Mouse (Mus musculus) mature B cell (primary cell): Measurements from ENCODE around the gene Stk16.

ENCODE experiments used
- in situ Hi-C: fragments of 300-500 bp; cut with MboI; formaldehyde crosslinking; loops from 2 replicates; pipeline ENCODE4 v1.14.3; 2019

Stk16 gene

GRCm38 (mm10) chr1:75210136-75211087 lies at the start of gene Stk16, which contains the start of gene Glb1l:
Stk16 (plus strand) TSS chr1:75210838.
Glb1l (minus strand) TSS chr1:75210813.
- in situ Hi-C loops = no loop called here

GRCm38 (mm10) chr1:75168093-75168471 lies 42.6 kb upstream of the Stk16 start:
- in situ Hi-C loops = no loop called here

GRCm38 (mm10) chr1:75168472-75169464 lies 41.9 kb upstream of the Stk16 start, which contains the start of gene Zfand2b:
Zfand2b (plus strand) TSS chr1:75168646.
- in situ Hi-C loops = no loop called here

GRCm38 (mm10) chr1:75179334-75180104 lies 31.1 kb upstream of the Stk16 start:
- in situ Hi-C loops = no loop called here

GRCm38 (mm10) chr1:75180105-75180590 lies 30.5 kb upstream of the Stk16 start, which contains the start of gene Abcb6:
Abcb6 (minus strand) TSS chr1:75180392.
- in situ Hi-C loops = no loop called here

- in situ Hi-C loops = no loop called here
These were observed 29.9 kb upstream of the Stk16 start for GRCm38 (mm10) chr1:75180741-75181140.

- in situ Hi-C loops = no loop called here
These were observed 29.2 kb upstream of the Stk16 start for GRCm38 (mm10) chr1:75181377-75181870.

GRCm38 (mm10) chr1:75182160-75182559 lies 28.5 kb upstream of the Stk16 start:
- in situ Hi-C loops = no loop called here

- in situ Hi-C loops = no loop called here
These were observed 25.1 kb upstream of the Stk16 start for GRCm38 (mm10) chr1:75185495-75185894.

GRCm38 (mm10) chr1:75187126-75187525 lies 23.5 kb upstream of the Stk16 start:
- in situ Hi-C loops = no loop called here

GRCm38 (mm10) chr1:75187914-75188483 lies 22.6 kb upstream of the Stk16 start:
- in situ Hi-C loops = no loop called here

GRCm38 (mm10) chr1:75190577-75190976 lies 20.1 kb upstream of the Stk16 start:
- in situ Hi-C loops = no loop called here

- in situ Hi-C loops = no loop called here
These were observed 19.4 kb upstream of the Stk16 start for GRCm38 (mm10) chr1:75191258-75191621.

- in situ Hi-C loops = no loop called here
These were observed 18.8 kb upstream of the Stk16 start, which contains the start of the genes Ankzf1 and Atg9a for GRCm38 (mm10) chr1:75191622-75192402. Ankzf1 (plus strand) TSS chr1:75192151. Atg9a (minus strand) TSS chr1:75192196.

- in situ Hi-C loops = no loop called here
These were observed 18.2 kb upstream of the Stk16 start for GRCm38 (mm10) chr1:75192452-75192851.

- in situ Hi-C loops = no loop called here
These were observed 9.4 kb upstream of the Stk16 start for GRCm38 (mm10) chr1:75201236-75201635.

GRCm38 (mm10) chr1:75208967-75209678 lies 1.5 kb upstream of the Stk16 start:
- in situ Hi-C loops = no loop called here

GRCm38 (mm10) chr1:75211141-75211708 lies 587 bp downstream of the Stk16 start:
- in situ Hi-C loops = no loop called here

- in situ Hi-C loops = no loop called here
These were observed 1.9 kb downstream of the Stk16 start for GRCm38 (mm10) chr1:75212542-75212941.
